29 mouse cellular contexts compared by ENCODE assay signal in genomic region chrX:167909483-167909882, GRCm38 (mm10).
A peak's percentile ranks its signal among the peaks of the same experiment; 100 is the strongest.
DNase-seq lines count a peak whose midpoint lies in the region; ATAC-seq and TF ChIP-seq lines count a peak whose summit lies in the region.
"Had no signal": no experiment of that assay in that cellular context is flagged by ENCODE, and none has a peak within 500 bp of the region (broad histone marks: within the 10 kb centered on the region; RNA-seq: fewer than 3 reads in every experiment).

No protein-coding gene starts in this region.

- TF ChIP-seq CTCF in Patski (IDR thresholded peaks at IDR 0.05): no peak

- H3K27me3 ChIP-seq in Patski: peaks cover 19% of the 10 kb centered on the region
- H3K27me3 ChIP-seq in stomach, embryonic 16.5 days (ENCODE audit: control insufficient read depth, insufficient read depth, low read length): peaks cover 6% of the 10 kb centered on the region; the same call in 1 of the 2 replicates
- H3K27me3 ChIP-seq: embryonic facial prominence, embryonic 12.5 days; heart, embryonic 12.5 days; intestine, embryonic 15.5 days; liver, embryonic 15.5 days had no signal

- H3K9ac ChIP-seq in stomach, embryonic 16.5 days (ENCODE audit: low read length): no peak overlapping the region
- H3K9ac ChIP-seq: embryonic facial prominence, embryonic 12.5 days; heart, embryonic 12.5 days; hindbrain, embryonic 15.5 days; intestine, embryonic 15.5 days; limb, embryonic 12.5 days; liver, embryonic 15.5 days; lung, embryonic 14.5 days had no signal

- H3K4me3 ChIP-seq in stomach, embryonic 16.5 days (replicated peaks; ENCODE audit: low read length): no peak overlapping the region
- H3K4me3 ChIP-seq: embryonic facial prominence, embryonic 12.5 days; erythroblast, embryonic 14.5 days; gastrocnemius, adult 2 months; heart, embryonic 12.5 days; hindbrain, embryonic 15.5 days; intestine, embryonic 15.5 days; left cerebral cortex, adult 2 months; limb, embryonic 12.5 days; liver, embryonic 15.5 days had no signal

- DNase-seq in adrenal gland, postnatal 14 days: peak; percentile 8
- no peak for DNase-seq in adrenal gland, adult 18-20 months (ENCODE audit: low spot score in 2 of 2)
- DNase-seq in kidney, postnatal 14 days: peak; percentile 1
- DNase-seq in kidney, adult 11 months: no peak
- DNase-seq in Patski (ENCODE audit: low read depth, low spot score): peak; percentile 38
- no peak for DNase-seq in yolk sac, embryonic 10.5 days (ENCODE audit: low spot score)
- DNase-seq: B cell, adult 2 months; cerebellum, adult 8-10 months; cerebellum, postnatal 25 days; gastrocnemius, adult 2 months; gastrocnemius, postnatal 36 days; heart, adult 18-20 months; heart, postnatal 4 days; kidney, adult 9 months; kidney, postnatal 25 days; lung, embryonic 14.5 days; lung, postnatal 14 days; midbrain, embryonic 14.5 days; right cerebral cortex, postnatal 25 days had no signal

- no peaks in the 10 kb centered on the region for H3K9me3 ChIP-seq in stomach, embryonic 16.5 days (replicated peaks; ENCODE audit: control insufficient read depth, low read length)
- H3K9me3 ChIP-seq: embryonic facial prominence, embryonic 12.5 days; heart, embryonic 12.5 days; hindbrain, embryonic 15.5 days; intestine, embryonic 15.5 days; limb, embryonic 12.5 days; liver, embryonic 15.5 days had no signal

- no peak overlapping the region; the same call in 1 of the 2 replicates for H3K27ac ChIP-seq in stomach, embryonic 16.5 days (ENCODE audit: low read length)
- H3K27ac ChIP-seq: embryonic facial prominence, embryonic 12.5 days; gastrocnemius, adult 2 months; hindbrain, embryonic 15.5 days; intestine, embryonic 15.5 days; left cerebral cortex, adult 2 months; limb, embryonic 12.5 days; liver, embryonic 15.5 days had no signal

- H3K4me1 ChIP-seq in stomach, embryonic 16.5 days (ENCODE audit: control insufficient read depth, insufficient read depth, low read length): no peaks in the 10 kb centered on the region
- H3K4me1 ChIP-seq: embryonic facial prominence, embryonic 12.5 days; heart, embryonic 12.5 days; hindbrain, embryonic 15.5 days; intestine, embryonic 15.5 days; limb, embryonic 12.5 days; liver, embryonic 15.5 days had no signal

- POLR2A ChIA-PET in Patski (lab: Charles Lee): no interaction called here

- H3K4me2 ChIP-seq in stomach, embryonic 16.5 days (ENCODE audit: low read depth, low read length): no peak overlapping the region
- H3K4me2 ChIP-seq: embryonic facial prominence, embryonic 12.5 days; heart, embryonic 12.5 days; hindbrain, embryonic 15.5 days; intestine, embryonic 15.5 days; limb, embryonic 12.5 days; liver, embryonic 15.5 days; lung, embryonic 14.5 days had no signal

- H3K36me3 ChIP-seq in stomach, embryonic 16.5 days (ENCODE audit: control insufficient read depth, insufficient read depth, low read length): no peaks in the 10 kb centered on the region
- H3K36me3 ChIP-seq: embryonic facial prominence, embryonic 12.5 days; heart, embryonic 12.5 days; hindbrain, embryonic 15.5 days; intestine, embryonic 15.5 days; limb, embryonic 12.5 days; liver, embryonic 15.5 days had no signal

- CTCF ChIA-PET in Patski (lab: Charles Lee): interaction anchor here (0.7 kb wide), 1 partner anchor 9 kb away, joined by 3 read pairs; no protein-coding TSS in a partner anchor

- ATAC-seq in Patski: peak; percentile 71
- ATAC-seq in stomach, embryonic 16.5 days (ENCODE audit: insufficient read depth, low FRiP score): peak; percentile 50; the same call in 1 of the 2 replicates
- ATAC-seq: forebrain, embryonic 16.5 days; intestine, embryonic 15.5 days had no signal

- in situ Hi-C loops in Patski (cut with MboI; ENCODE audit: low pct_unique_long_range_greater_than_20kb): no loop called here

Comparison
In these comparisons a context has a peak if more than half of its experiments do, and no peak if none do; other contexts are left out.
1. DNase-seq: peak in adrenal gland, postnatal 14 days (single experiment), kidney, postnatal 14 days (single experiment) and Patski (single experiment); none in adrenal gland, adult 18-20 months (0 of 2), kidney, adult 11 months (single experiment) and yolk sac, embryonic 10.5 days (single experiment).